Mouse (Mus musculus) forebrain, embryonic 13.5 days (tissue): ENCODE measurements around the gene Ctnnd2. TPM values are rescaled to one million over a fixed set of nuclear protein-coding genes. Genes with fewer than 3 reads are reported as not detected.

Experiments
- ATAC-seq: fragments of 200-750 bp; cut with Nextera tagmentation; 2 replicates; pipeline ENCODE4 v1.8.0; 2017
- H3K27ac ChIP-seq: fragments of 300-500 bp; sonication (generic); 2 replicates; pipeline ENCODE4 v1.5.1; 2015; ENCODE audit warnings: inconsistent platforms, mild to moderate bottlenecking, moderate library complexity
- H3K27me3 ChIP-seq: fragments of 300-500 bp; sonication (generic); 2 replicates; pipeline ENCODE4 v1.6.1; 2015; ENCODE audit warnings: mild to moderate bottlenecking, inconsistent platforms
- H3K36me3 ChIP-seq: fragments of 300-500 bp; sonication (generic); 2 replicates; pipeline ENCODE4 v1.6.1; 2015; ENCODE audit warnings: mild to moderate bottlenecking, inconsistent platforms; ENCODE audit not compliant: poor library complexity, severe bottlenecking
- H3K4me1 ChIP-seq: fragments of 300-500 bp; sonication (generic); 2 replicates; pipeline ENCODE4 v1.6.1; 2015; ENCODE audit warnings: inconsistent platforms
- H3K4me2 ChIP-seq: fragments of 300-500 bp; sonication (generic); 2 replicates; pipeline ENCODE4 v1.6.1; 2015; ENCODE audit warnings: inconsistent platforms, mild to moderate bottlenecking, moderate library complexity
- H3K4me3 ChIP-seq: fragments of 300-500 bp; sonication (generic); 2 replicates; pipeline ENCODE4 v1.5.1; 2015; ENCODE audit warnings: mild to moderate bottlenecking, inconsistent platforms
- H3K9ac ChIP-seq: fragments of 300-500 bp; sonication (generic); 2 replicates; pipeline ENCODE4 v1.6.1; 2015; ENCODE audit warnings: mild to moderate bottlenecking, inconsistent platforms
- H3K9me3 ChIP-seq: fragments of 300-500 bp; sonication (generic); replicated peaks from 2 replicates; pipeline ENCODE4 v1.6.1; 2016; ENCODE audit warnings: inconsistent platforms
- WGBS: fragments of 180-500 bp; shearing (Covaris S2); methylation state at CpG from one replicate; pipeline ENCODE4 v1.1.7; 2015; 5-methylcytosine and 5-hydroxymethylcytosine counted together
- polyA plus RNA-seq: library from polyadenylated mRNA; unstranded; fragments of >200 nt; fragmentation: Nextera tagmentation; extraction: Ambion mirVana; gene quantifications from 2 replicates; pipeline ENCODE4 v1.2.1, GENCODE M21; 2015

Ctnnd2 gene
- polyA plus RNA-seq, 1 experiment from 2014 or later = 60.4 TPM

- H3K9me3 ChIP-seq = no peaks in the 10 kb centered on the region
- no peak overlapping the region for H3K4me3 ChIP-seq
- H3K36me3 ChIP-seq = peaks cover 13% of the 10 kb centered on the region; the same call in 1 of the 2 replicates
- peak; percentile 36; the same call in 1 of the 2 replicates for ATAC-seq
- no peaks in the 10 kb centered on the region for H3K4me1 ChIP-seq
- no peak overlapping the region for H3K9ac ChIP-seq
- 85% methylated on average over 5 of the region's 5 CpGs for WGBS
- no peak overlapping the region for H3K4me2 ChIP-seq
- H3K27ac ChIP-seq = no peak overlapping the region
- H3K27me3 ChIP-seq = no peaks in the 10 kb centered on the region
Observed at GRCm38 (mm10) chr15:31004468-31004867, 832.1 kb downstream of the Ctnnd2 start.

- Histone ChIP-seq H3K27me3 (no peaks in the 10 kb centered on the region), H3K27ac (no peak overlapping the region), H3K9ac (no peak overlapping the region), H3K4me3 (no peak overlapping the region), H3K36me3 (peaks cover 13% of the 10 kb centered on the region; the same call in 1 of the 2 replicates), H3K4me1 (no peaks in the 10 kb centered on the region), H3K9me3 (no peaks in the 10 kb centered on the region), H3K4me2 (no peak overlapping the region)
- ATAC-seq = no peak; the same call in 1 of the 2 replicates
- 82% methylated on average over 8 of the region's 8 CpGs for WGBS
Observed at GRCm38 (mm10) chr15:31004976-31005375, 832.6 kb downstream of the Ctnnd2 start.

GRCm38 (mm10) chr15:31006050-31006824, 833.8 kb downstream of the Ctnnd2 start:
- H3K9ac ChIP-seq = no peak overlapping the region
- H3K4me1 ChIP-seq = no peaks in the 10 kb centered on the region
- H3K27ac ChIP-seq = no peak overlapping the region
- peaks cover 13% of the 10 kb centered on the region; the same call in 1 of the 2 replicates for H3K36me3 ChIP-seq
- no peak overlapping the region for H3K4me3 ChIP-seq
- H3K4me2 ChIP-seq = no peak overlapping the region
- no peaks in the 10 kb centered on the region for H3K27me3 ChIP-seq
- 77% methylated on average over 8 of the region's 8 CpGs for WGBS
- ATAC-seq = 0 out of 2 replicates have a peak, but pooled peaks have one; percentile 38
- H3K9me3 ChIP-seq = no peaks in the 10 kb centered on the region

GRCm38 (mm10) chr15:31006825-31007157, 834.4 kb downstream of the Ctnnd2 start:
- Histone ChIP-seq H3K4me1 (no peaks in the 10 kb centered on the region), H3K9ac (no peak overlapping the region), H3K36me3 (peaks cover 13% of the 10 kb centered on the region; the same call in 1 of the 2 replicates), H3K9me3 (no peaks in the 10 kb centered on the region), H3K27me3 (no peaks in the 10 kb centered on the region), H3K4me3 (no peak overlapping the region), H3K4me2 (no peak overlapping the region), H3K27ac (no peak overlapping the region)
- no peak for ATAC-seq
- 92% methylated on average over 8 of the region's 8 CpGs for WGBS

- Histone ChIP-seq H3K4me3 (no peak overlapping the region), H3K27me3 (no peaks in the 10 kb centered on the region), H3K9me3 (no peaks in the 10 kb centered on the region), H3K27ac (no peak overlapping the region), H3K9ac (no peak overlapping the region), H3K36me3 (peaks cover 13% of the 10 kb centered on the region; the same call in 1 of the 2 replicates), H3K4me1 (no peaks in the 10 kb centered on the region), H3K4me2 (no peak overlapping the region)
- ATAC-seq = no peak
- 62% methylated on average over 6 of the region's 6 CpGs for WGBS
Observed at GRCm38 (mm10) chr15:31008594-31008993, 836.2 kb downstream of the Ctnnd2 start.

GRCm38 (mm10) chr15:31020769-31021168, 848.4 kb downstream of the Ctnnd2 start:
- Histone ChIP-seq H3K4me2 (no peak overlapping the region), H3K9me3 (no peaks in the 10 kb centered on the region), H3K4me1 (no peaks in the 10 kb centered on the region), H3K27ac (no peak overlapping the region), H3K9ac (no peak overlapping the region), H3K4me3 (no peak overlapping the region), H3K36me3 (no peaks in the 10 kb centered on the region), H3K27me3 (no peaks in the 10 kb centered on the region)
- 70% methylated on average over 2 of the region's 2 CpGs for whole genome bisulfite sequencing
- no peak for ATAC-seq

GRCm38 (mm10) chr15:31022012-31022411, 849.6 kb downstream of the Ctnnd2 start:
- no peak overlapping the region for H3K9ac ChIP-seq
- 57% methylated on average over 1 of the region's 1 CpGs for WGBS
- peaks cover under 1% of the 10 kb centered on the region for H3K36me3 ChIP-seq
- no peak overlapping the region for H3K27ac ChIP-seq
- no peak overlapping the region for H3K4me2 ChIP-seq
- H3K4me1 ChIP-seq = no peaks in the 10 kb centered on the region
- no peak overlapping the region for H3K4me3 ChIP-seq
- no peaks in the 10 kb centered on the region for H3K9me3 ChIP-seq
- ATAC-seq = no peak
- no peaks in the 10 kb centered on the region for H3K27me3 ChIP-seq

- WGBS = 92% methylated on average over 3 of the region's 3 CpGs
- no peak for ATAC-seq
- Histone ChIP-seq H3K4me1 (no peaks in the 10 kb centered on the region), H3K9ac (no peak overlapping the region), H3K27me3 (no peaks in the 10 kb centered on the region), H3K4me3 (no peak overlapping the region), H3K4me2 (no peak overlapping the region), H3K36me3 (peaks cover 5% of the 10 kb centered on the region), H3K27ac (no peak overlapping the region), H3K9me3 (no peaks in the 10 kb centered on the region)
Observed at GRCm38 (mm10) chr15:31022497-31022896, 850.1 kb downstream of the Ctnnd2 start.

- H3K36me3 ChIP-seq = peaks cover 10% of the 10 kb centered on the region
- H3K4me3 ChIP-seq = no peak overlapping the region
- no peak overlapping the region for H3K4me2 ChIP-seq
- H3K9me3 ChIP-seq = no peaks in the 10 kb centered on the region
- no peak for ATAC-seq
- H3K27me3 ChIP-seq = no peaks in the 10 kb centered on the region
- 88% methylated on average over 5 of the region's 5 CpGs for WGBS
- H3K4me1 ChIP-seq = no peaks in the 10 kb centered on the region
- H3K27ac ChIP-seq = no peak overlapping the region
- H3K9ac ChIP-seq = no peak overlapping the region
Observed at GRCm38 (mm10) chr15:31023766-31024165, 851.4 kb downstream of the Ctnnd2 start.

- H3K36me3 ChIP-seq = peaks cover 10% of the 10 kb centered on the region
- no peak overlapping the region for H3K9ac ChIP-seq
- no peaks in the 10 kb centered on the region for H3K27me3 ChIP-seq
- ATAC-seq = no peak
- no peaks in the 10 kb centered on the region for H3K4me1 ChIP-seq
- H3K4me2 ChIP-seq = no peak overlapping the region
- 90% methylated on average over 26 of the region's 26 CpGs for WGBS
- H3K9me3 ChIP-seq = no peaks in the 10 kb centered on the region
- H3K4me3 ChIP-seq = no peak overlapping the region
- H3K27ac ChIP-seq = no peak overlapping the region
Observed at GRCm38 (mm10) chr15:31027448-31028230, 855.2 kb downstream of the Ctnnd2 start.

GRCm38 (mm10) chr15:31044983-31045382, 872.6 kb downstream of the Ctnnd2 start:
- Histone ChIP-seq H3K4me2 (no peak overlapping the region), H3K9me3 (no peaks in the 10 kb centered on the region), H3K9ac (no peak overlapping the region), H3K27me3 (no peaks in the 10 kb centered on the region), H3K27ac (no peak overlapping the region), H3K36me3 (no peaks in the 10 kb centered on the region), H3K4me1 (no peaks in the 10 kb centered on the region), H3K4me3 (no peak overlapping the region)
- WGBS = 71% methylated on average over 1 of the region's 1 CpGs
- ATAC-seq = no peak

- no peaks in the 10 kb centered on the region for H3K27me3 ChIP-seq
- no peaks in the 10 kb centered on the region for H3K9me3 ChIP-seq
- no peaks in the 10 kb centered on the region for H3K4me1 ChIP-seq
- ATAC-seq = no peak
- H3K4me3 ChIP-seq = no peak overlapping the region
- H3K9ac ChIP-seq = no peak overlapping the region
- WGBS = 72% methylated on average over 5 of the region's 5 CpGs
- no peaks in the 10 kb centered on the region for H3K36me3 ChIP-seq
- H3K27ac ChIP-seq = no peak overlapping the region
- no peak overlapping the region for H3K4me2 ChIP-seq
Observed at GRCm38 (mm10) chr15:31051496-31051895, 879.1 kb downstream of the Ctnnd2 start.
